Mouse (Mus musculus) heart, postnatal 0 days (tissue): Measurements from ENCODE around the gene Csnk2a1.

Experiments used
- CTCF ChIP-seq: IDR thresholded peaks from 2 replicates; pipeline ENCODE4 v1.5.1; 2016; ENCODE audit warnings: antibody characterized with exemption, control low read depth, low read depth
- EP300 ChIP-seq: IDR thresholded peaks from 2 replicates; pipeline ENCODE4 v1.6.1; 2016; ENCODE audit warnings: antibody characterized with exemption, low read depth

GRCm38 (mm10) chr2:152294541-152294940 lies 67.9 kb downstream of the Csnk2a1 start:
- TF ChIP-seq CTCF (no peak), EP300 (no peak)
